Mouse (Mus musculus): ENCODE results near the gene Zfp866. TPM values are rescaled to one million over a fixed set of nuclear protein-coding genes. Genes with fewer than 3 reads are reported as not detected.

Zfp866 gene
- polyA plus RNA-seq, 1 experiment from 2014 or later: 6.1 TPM

GRCm38 (mm10) chr8:69794096-69794495, 3.1 kb upstream of the Zfp866 start:
- Histone ChIP-seq H3K4me1 (replicated peaks; ENCODE audit: control insufficient read depth, insufficient read depth, low read length) (peaks cover 5% of the 10 kb centered on the region; the same call in 1 of the 2 replicates), H3K9me3 (ENCODE audit: control insufficient read depth) (no peaks in the 10 kb centered on the region), H3K4me3 (ENCODE audit: low read depth, low read length) (no peak overlapping the region), H3K9ac (ENCODE audit: low read depth, low read length) (no peak overlapping the region), H3K27me3 (replicated peaks; ENCODE audit: control insufficient read depth, insufficient read depth, low read length) (no peaks in the 10 kb centered on the region), H3K27ac (ENCODE audit: low read depth, low read length) (no peak overlapping the region; the same call in 1 of the 2 replicates), H3K4me2 (replicated peaks; ENCODE audit: low read depth) (no peak overlapping the region), H3K36me3 (ENCODE audit: control insufficient read depth, insufficient read depth) (peaks cover 54% of the 10 kb centered on the region)
- no peak for TF ChIP-seq CTCF (IDR thresholded peaks at IDR 0.05; ENCODE audit: low read depth)
- 87% methylated on average over 3 of the region's 3 CpGs for WGBS
- no peak for ATAC-seq

DNA sequence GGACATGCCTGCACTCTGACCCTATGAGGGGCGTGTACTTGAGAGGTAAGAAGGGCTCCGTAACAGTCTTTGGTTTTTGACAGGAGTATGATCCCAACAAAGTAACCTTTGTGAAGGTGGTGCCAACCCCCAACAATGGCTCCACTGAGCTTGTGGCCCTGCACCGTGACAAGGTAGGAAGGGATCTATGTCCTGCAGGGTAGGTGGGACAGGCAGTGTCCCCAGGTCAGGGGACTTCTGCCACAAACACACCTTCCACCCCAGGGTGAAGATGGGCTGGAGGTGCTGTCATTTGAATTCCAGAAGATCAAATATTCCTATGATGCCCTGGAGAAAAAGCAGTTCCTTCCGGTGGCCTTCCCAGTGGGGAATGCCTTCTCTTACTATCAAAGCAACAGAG, 2.7 kb upstream of the Zfp866 start:
- Histone ChIP-seq H3K27ac (ENCODE audit: low read depth, low read length) (no peak overlapping the region), H3K9ac (ENCODE audit: low read depth, low read length) (no peak overlapping the region), H3K9me3 (ENCODE audit: control insufficient read depth) (no peaks in the 10 kb centered on the region), H3K36me3 (ENCODE audit: control insufficient read depth, insufficient read depth) (peaks cover 50% of the 10 kb centered on the region), H3K27me3 (replicated peaks; ENCODE audit: control insufficient read depth, insufficient read depth, low read length) (no peaks in the 10 kb centered on the region), H3K4me2 (replicated peaks; ENCODE audit: low read depth) (no peak overlapping the region), H3K4me3 (ENCODE audit: low read depth, low read length) (no peak overlapping the region), H3K4me1 (replicated peaks; ENCODE audit: control insufficient read depth, insufficient read depth, low read length) (peaks cover 5% of the 10 kb centered on the region; the same call in 1 of the 2 replicates)
- TF ChIP-seq CTCF (IDR thresholded peaks at IDR 0.05; ENCODE audit: low read depth): no peak
- 78% methylated on average over 4 of the region's 4 CpGs for WGBS
- ATAC-seq: no peak

- peak; percentile 69 for ATAC-seq
- Histone ChIP-seq H3K27ac (ENCODE audit: low read depth, low read length) (peak overlapping the region; percentile 86), H3K4me2 (replicated peaks; ENCODE audit: low read depth) (peak overlapping the region; percentile 74), H3K27me3 (replicated peaks; ENCODE audit: control insufficient read depth, insufficient read depth, low read length) (no peaks in the 10 kb centered on the region), H3K9ac (ENCODE audit: low read depth, low read length) (peak overlapping the region; percentile 91), H3K36me3 (ENCODE audit: control insufficient read depth, insufficient read depth) (peaks cover 29% of the 10 kb centered on the region), H3K4me1 (replicated peaks; ENCODE audit: control insufficient read depth, insufficient read depth, low read length) (peaks cover 5% of the 10 kb centered on the region; the same call in 1 of the 2 replicates), H3K4me3 (ENCODE audit: low read depth, low read length) (peak overlapping the region; percentile 97), H3K9me3 (ENCODE audit: control insufficient read depth) (no peaks in the 10 kb centered on the region)
- TF ChIP-seq CTCF (IDR thresholded peaks at IDR 0.05; ENCODE audit: low read depth): no peak
- under 1% methylated on average over 44 of the region's 48 CpGs for WGBS
These were observed 564 bp upstream of the Zfp866 start for GRCm38 (mm10) chr8:69791415-69792068.

DNA sequence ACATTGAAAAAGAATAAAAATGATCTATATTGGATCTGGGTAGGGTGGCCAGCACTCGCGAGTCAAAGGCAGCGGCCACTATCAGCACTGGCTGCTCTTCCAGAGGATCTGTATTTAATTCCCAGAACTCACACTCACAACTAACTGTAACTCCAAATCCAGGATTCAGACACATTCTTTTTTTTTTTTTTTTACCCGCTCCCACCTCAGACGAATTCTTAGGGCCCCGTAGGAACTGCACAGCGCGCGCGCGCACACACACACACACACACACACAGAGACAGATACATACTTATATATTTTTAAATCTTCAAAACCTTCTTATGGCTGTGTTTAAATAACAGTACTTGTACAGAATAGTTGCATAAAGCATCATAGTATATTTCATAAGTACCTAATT, 614 bp downstream of the Zfp866 start:
- Histone ChIP-seq H3K4me3 (ENCODE audit: low read depth, low read length) (peak overlapping the region; percentile 97), H3K9ac (ENCODE audit: low read depth, low read length) (peak overlapping the region; percentile 91; the same call in 1 of the 2 replicates), H3K4me2 (replicated peaks; ENCODE audit: low read depth) (peak overlapping the region; percentile 74), H3K4me1 (replicated peaks; ENCODE audit: control insufficient read depth, insufficient read depth, low read length) (peaks cover 5% of the 10 kb centered on the region; the same call in 1 of the 2 replicates), H3K9me3 (ENCODE audit: control insufficient read depth) (no peaks in the 10 kb centered on the region), H3K36me3 (ENCODE audit: control insufficient read depth, insufficient read depth) (peaks cover 17% of the 10 kb centered on the region), H3K27me3 (replicated peaks; ENCODE audit: control insufficient read depth, insufficient read depth, low read length) (no peaks in the 10 kb centered on the region), H3K27ac (ENCODE audit: low read depth, low read length) (peak overlapping the region; percentile 86)
- ATAC-seq: no peak
- no peak for TF ChIP-seq CTCF (IDR thresholded peaks at IDR 0.05; ENCODE audit: low read depth)
- 18% methylated on average over 11 of the region's 11 CpGs for WGBS

- 65% methylated on average over 5 of the region's 5 CpGs for WGBS
- peaks cover 5% of the 10 kb centered on the region; the same call in 1 of the 2 replicates for H3K4me1 ChIP-seq (replicated peaks; ENCODE audit: control insufficient read depth, insufficient read depth, low read length)
- no peaks in the 10 kb centered on the region for H3K27me3 ChIP-seq (replicated peaks; ENCODE audit: control insufficient read depth, insufficient read depth, low read length)
- H3K4me2 ChIP-seq (replicated peaks; ENCODE audit: low read depth): peak overlapping the region; percentile 74; the same call in 1 of the 2 replicates
- H3K36me3 ChIP-seq (ENCODE audit: control insufficient read depth, insufficient read depth): peaks cover 12% of the 10 kb centered on the region
- no peaks in the 10 kb centered on the region for H3K9me3 ChIP-seq (ENCODE audit: control insufficient read depth)
- no peak overlapping the region for H3K4me3 ChIP-seq (ENCODE audit: low read depth, low read length)
- TF ChIP-seq CTCF (IDR thresholded peaks at IDR 0.05; ENCODE audit: low read depth): no peak
- ATAC-seq: no peak
- H3K9ac ChIP-seq (ENCODE audit: low read depth, low read length): no peak overlapping the region
- no peak overlapping the region for H3K27ac ChIP-seq (ENCODE audit: low read depth, low read length)
These were observed 1.2 kb downstream of the Zfp866 start for GRCm38 (mm10) chr8:69789731-69790130.

- Histone ChIP-seq H3K4me3 (ENCODE audit: low read depth, low read length) (no peak overlapping the region), H3K4me1 (replicated peaks; ENCODE audit: control insufficient read depth, insufficient read depth, low read length) (peaks cover 5% of the 10 kb centered on the region; the same call in 1 of the 2 replicates), H3K36me3 (ENCODE audit: control insufficient read depth, insufficient read depth) (peaks cover 6% of the 10 kb centered on the region), H3K27me3 (replicated peaks; ENCODE audit: control insufficient read depth, insufficient read depth, low read length) (no peaks in the 10 kb centered on the region), H3K9me3 (ENCODE audit: control insufficient read depth) (no peaks in the 10 kb centered on the region), H3K4me2 (replicated peaks; ENCODE audit: low read depth) (no peak overlapping the region), H3K9ac (ENCODE audit: low read depth, low read length) (no peak overlapping the region), H3K27ac (ENCODE audit: low read depth, low read length) (no peak overlapping the region)
- no peak for ATAC-seq
- 86% methylated on average over 5 of the region's 5 CpGs for WGBS
- no peak for TF ChIP-seq CTCF (IDR thresholded peaks at IDR 0.05; ENCODE audit: low read depth)
These were observed 1.9 kb downstream of the Zfp866 start for GRCm38 (mm10) chr8:69789105-69789504.

Measured in intestine, postnatal 0 days (tissue).